Mouse (Mus musculus) heart, postnatal 10 days (tissue): Measurements from ENCODE around the gene Krt10. TPM values are rescaled to one million over a fixed set of nuclear protein-coding genes. Genes with fewer than 3 reads are reported as not detected.

Source experiments
- DNase-seq, 2 experiments: peaks; one replicate each; pipeline ENCODE4 v3.0.0; 2021
- intact Hi-C: fragments of 180-260 bp; cut with DNase I; formaldehyde crosslinking; loops from one replicate; pipeline ENCODE4 v1.15.1; 2025
- total RNA-seq, 2 experiments: library from RNA; stranded (reverse); gene quantifications; 2 replicates each; pipeline ENCODE4 v1.2.3; 2021

The Krt10 gene
- total RNA-seq, 2 experiments from 2014 or later: 6.8 to 9.7 TPM

DNA sequence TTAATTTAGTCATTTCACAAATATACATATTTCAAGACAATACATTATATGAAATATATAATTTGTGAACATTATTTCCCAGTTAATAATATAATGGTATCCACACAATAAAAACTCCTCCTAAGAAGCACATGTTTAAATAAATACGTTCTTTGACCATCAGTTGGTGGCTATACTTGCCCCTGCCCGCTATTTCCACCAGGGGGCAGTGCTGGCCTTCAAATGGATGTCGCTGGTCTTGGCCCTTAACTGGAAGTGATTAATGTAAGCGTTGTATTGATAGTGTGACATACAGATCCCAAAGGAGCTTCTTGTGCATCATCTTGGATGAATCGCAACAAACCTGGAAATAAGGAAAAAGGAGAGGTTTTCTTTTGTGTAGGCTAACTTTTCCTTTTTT is 9.6 kb downstream of the Krt10 start:
- intact Hi-C loops: loop anchor here (1.0 to 5.0 kb wide), 3 partner anchors 84 to 903 kb away; no protein-coding TSS in a partner anchor
- peak; percentile 71 to 84 for DNase-seq

DNA sequence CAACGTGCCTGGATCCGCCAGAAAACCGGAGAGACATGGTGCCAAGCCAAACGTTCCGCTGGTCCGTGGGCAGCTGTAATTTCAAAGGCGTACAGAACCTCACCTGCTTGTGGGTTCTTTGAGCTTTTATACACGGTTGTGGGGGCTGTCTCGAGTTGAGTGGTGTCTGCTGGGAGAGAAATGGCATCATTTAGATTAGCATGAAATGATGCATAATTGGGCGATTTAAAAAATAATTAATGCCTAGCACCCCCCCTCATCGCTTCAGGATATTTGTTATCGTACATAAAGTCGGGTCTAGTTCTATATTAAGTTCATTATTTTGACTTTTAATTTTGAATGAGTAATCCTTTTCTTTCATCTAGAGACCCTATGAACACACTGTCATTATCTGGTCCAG is 14.4 kb downstream of the Krt10 start, which contains the start of gene Krt28:
Krt28 (minus strand) TSS at position 101 of the 400 bp plus-strand sequence.
- intact Hi-C loops: loop anchor here (5.0 kb wide), 2 partner anchors 202 to 907 kb away; no protein-coding TSS in a partner anchor
- DNase-seq: no peak

DNA sequence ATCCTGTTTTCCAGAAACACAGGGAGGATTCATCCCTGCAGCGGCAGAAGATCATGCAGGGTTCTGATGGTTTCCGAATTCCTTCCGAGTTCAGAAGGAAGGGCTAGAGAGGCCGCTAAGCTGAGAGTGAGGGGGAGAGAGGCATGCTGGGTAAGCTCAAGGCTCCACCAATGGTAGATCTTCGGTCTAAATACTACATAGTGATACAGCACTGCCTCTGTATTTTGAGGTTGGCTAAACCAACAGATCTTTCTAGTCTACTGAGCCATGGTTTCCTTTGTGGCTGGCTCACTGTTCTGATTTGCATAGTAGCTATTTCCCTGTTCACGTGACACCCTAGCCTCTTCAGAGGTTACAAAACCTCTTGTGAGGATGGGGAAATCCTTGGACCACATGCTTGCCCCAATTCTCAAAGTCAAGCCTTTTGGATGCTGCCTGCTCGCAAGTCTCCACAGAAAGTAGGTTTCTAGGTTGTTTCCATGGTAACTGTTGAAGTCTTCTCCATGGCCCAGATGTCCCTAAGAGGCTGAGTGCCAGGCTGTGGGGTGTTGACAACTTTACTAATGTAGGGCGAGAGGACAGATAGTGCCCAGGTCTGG is 19.2 kb downstream of the Krt10 start:
- intact Hi-C loops: no loop called here
- DNase-seq: no peak

DNA sequence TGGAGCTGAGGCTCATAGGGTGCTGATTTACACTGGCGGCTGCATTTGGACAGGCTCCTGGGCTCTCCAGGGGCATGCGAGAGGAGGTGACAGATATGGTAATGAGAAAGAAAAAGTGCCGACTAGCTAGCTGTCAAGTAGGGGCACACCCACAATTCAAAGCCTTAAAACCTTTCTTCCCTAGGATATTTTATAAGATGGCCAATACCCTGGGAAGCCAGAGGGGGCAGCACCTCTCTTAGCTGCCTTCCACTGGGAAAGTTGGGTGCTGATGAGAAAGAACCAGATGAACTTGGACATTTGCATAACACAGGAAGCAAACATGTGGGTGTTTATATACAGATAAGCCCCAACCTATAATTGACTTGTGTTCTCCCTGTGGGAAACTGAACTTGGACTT is 19.9 kb downstream of the Krt10 start:
- peak in 1 of 2 experiments; percentile 16 for DNase-seq
- intact Hi-C loops: no loop called here

DNA sequence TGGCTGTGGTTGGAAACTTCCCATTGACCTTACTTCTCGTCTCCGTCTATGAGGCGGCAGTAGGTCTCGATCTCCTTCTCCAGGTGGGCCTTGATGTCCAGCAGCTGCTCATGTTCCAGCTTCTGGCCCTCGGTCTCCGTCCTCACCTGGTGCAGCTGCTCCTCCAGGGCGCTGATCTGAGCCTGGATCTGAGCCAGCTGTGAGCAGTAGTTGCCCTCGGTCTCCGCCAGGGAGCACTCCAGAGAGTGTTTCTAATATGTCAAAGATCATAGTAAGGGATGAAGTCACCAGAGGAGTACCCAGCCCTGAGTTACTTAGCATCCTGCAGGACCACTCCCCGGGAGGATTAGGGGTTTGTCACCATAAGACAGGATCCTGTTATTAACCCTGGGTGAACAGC is 22.4 kb downstream of the Krt10 start:
- peak; percentile 8 to 33 for DNase-seq
- intact Hi-C loops: no loop called here

DNA sequence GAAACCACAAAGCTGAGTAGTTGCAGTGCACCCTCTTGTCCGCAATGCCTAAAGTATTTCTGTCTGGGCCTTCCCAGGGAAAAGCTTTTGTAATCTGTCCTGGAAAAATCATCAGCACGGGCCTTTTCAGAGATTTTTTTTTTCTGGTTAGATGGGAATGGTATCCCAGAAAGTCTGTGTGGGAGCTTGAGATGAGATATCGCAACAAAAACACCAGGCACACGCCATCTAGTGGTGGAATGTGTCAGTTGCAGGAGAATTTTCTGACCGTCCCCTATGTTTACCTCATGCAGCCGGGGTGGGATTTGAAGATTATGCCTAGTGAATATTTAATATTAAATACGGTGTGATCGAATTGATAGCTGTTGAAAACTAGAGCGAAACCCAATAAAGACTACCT is 24.8 kb downstream of the Krt10 start:
- intact Hi-C loops: loop anchor here (1.0 kb wide), 1 partner anchor 53 kb away; no protein-coding TSS in a partner anchor

DNA sequence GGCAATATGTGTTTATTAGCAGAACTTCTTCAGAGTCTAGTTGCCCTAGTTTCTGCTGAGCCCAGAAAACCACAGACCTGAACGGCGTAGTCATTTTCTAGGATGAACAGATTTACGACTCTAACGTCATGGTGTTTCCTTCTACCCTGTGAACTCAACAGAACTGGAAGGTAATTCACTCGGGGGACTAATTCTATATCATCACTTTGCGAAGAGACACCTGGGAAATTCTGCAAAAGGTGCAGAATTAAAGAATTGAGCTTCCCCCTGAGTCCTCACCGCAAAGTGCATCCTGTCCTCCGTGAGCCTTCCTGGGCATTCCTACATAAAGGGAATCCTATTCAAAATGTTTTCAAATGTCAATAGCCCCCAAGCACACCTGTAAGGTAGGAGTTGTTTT is 27.7 kb downstream of the Krt10 start:
- intact Hi-C loops: no loop called here
- no peak for DNase-seq

More for the DNA sequence above, 24.8 kb downstream of the Krt10 start:
- peak; percentile 21 to 54 for DNase-seq

DNA sequence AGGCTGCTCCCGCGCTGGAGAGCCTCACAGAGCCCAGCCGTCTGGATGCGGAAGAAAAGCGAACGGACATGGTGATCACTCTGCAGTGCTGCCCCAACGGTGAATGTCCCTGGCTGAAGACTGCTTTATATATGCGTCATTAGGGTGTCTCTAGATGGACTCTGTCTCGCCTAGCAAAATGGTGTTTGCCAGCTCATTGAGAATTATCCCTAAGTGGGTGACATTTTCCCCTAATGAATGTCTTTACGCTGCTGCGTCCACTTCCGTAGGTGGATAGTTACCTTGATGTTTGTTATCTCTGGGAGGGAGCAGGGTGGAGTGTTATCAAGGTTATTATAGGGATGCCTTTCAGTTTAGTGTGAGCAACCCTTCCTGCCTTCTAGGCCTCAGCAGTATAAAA is 38.2 kb downstream of the Krt10 start, which contains the start of gene Krt27:
Krt27 (minus strand) TSS at position 101 of the 400 bp plus-strand sequence.
- intact Hi-C loops: no loop called here
- no peak for DNase-seq

DNA sequence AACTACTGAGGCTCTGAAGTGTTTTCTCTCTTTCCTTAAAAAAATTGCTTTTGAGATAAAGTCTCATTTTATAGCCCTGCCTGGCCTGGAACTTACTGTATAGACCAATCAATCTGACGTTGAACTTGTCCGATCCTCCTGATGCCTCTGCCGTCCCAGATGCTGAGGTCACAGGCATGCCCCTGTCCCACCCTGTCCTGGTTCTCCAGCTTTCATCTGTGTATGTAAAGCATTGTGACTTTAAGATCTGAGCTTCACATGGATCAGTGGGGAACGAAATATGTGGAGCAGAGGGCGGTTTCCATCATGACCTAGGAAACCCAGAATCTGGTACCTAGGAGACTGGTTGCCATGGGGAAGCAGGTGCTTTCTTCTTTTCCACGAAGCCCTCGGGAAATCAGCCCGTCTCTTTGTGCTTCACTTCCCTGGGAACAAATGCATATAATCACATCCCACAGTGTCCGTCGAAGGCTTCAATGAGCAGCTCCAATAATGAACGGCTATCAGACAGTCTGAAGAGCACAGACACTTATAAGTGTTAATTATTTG is 49.8 kb downstream of the Krt10 start:
- no peak for DNase-seq
- intact Hi-C loops: no loop called here

DNA sequence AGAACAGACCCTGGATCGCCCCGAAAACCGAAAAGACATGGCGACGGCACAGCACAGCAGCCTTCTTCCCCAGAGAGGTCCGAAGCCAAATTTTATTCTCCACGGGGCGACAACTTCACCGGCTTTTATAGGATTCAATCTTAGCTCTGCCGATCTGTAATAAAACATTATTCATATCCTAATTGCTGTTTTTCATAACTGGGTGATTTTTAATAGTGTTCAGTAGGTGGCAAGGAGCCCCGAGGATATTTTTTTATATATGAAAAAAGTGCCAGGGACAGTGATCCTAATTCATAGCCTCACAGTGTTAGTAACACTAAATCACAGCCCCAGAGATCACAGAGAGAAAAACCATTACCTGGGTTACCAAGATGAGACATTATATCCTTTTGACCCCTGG is 51.3 kb downstream of the Krt10 start, which contains the start of gene Krt26:
Krt26 (minus strand) TSS at position 101 of the 400 bp plus-strand sequence.
- DNase-seq: no peak
- intact Hi-C loops: no loop called here

Other genes starting within 250 kb of the Krt10 start
- under 1 TPM; 0.42 to 0.62 TPM for gene Ccr7, start 234.3 kb downstream of the Krt10 start, total RNA-seq
- 10 to 100 TPM; 68.3 to 76.9 TPM for gene Smarce1, start 158.3 kb downstream of the Krt10 start, total RNA-seq
- gene Krt222, start 145.3 kb downstream of the Krt10 start, total RNA-seq: 10 to 100 TPM; 12.6 to 18.9 TPM
- not detected for gene Krt24, start 104.1 kb downstream of the Krt10 start, total RNA-seq
- not detected for gene Krt25, start 66.4 kb downstream of the Krt10 start, total RNA-seq
- not detected for gene Krt26, start 51.4 kb downstream of the Krt10 start, total RNA-seq
- not detected for gene Krt27, start 38.3 kb downstream of the Krt10 start, total RNA-seq
- gene Krt28, start 14.5 kb downstream of the Krt10 start, total RNA-seq: not detected
- not detected for gene Krt12, start 32.9 kb upstream of the Krt10 start, total RNA-seq
- under 1 TPM; 0.26 to 0.30 TPM for gene Krt20, start 48.8 kb upstream of the Krt10 start, total RNA-seq
- gene Krt23, start 103.8 kb upstream of the Krt10 start, total RNA-seq: under 1 TPM in 1 of 2 experiments, not detected in 1; 0.17 TPM
- gene Krt39, start 132.0 kb upstream of the Krt10 start, total RNA-seq: not detected
- gene Krt40, start 153.8 kb upstream of the Krt10 start, total RNA-seq: not detected
- gene Krtap3-3, start 161.5 kb upstream of the Krt10 start, total RNA-seq: not detected
- not detected for gene Krtap3-2, start 167.5 kb upstream of the Krt10 start, total RNA-seq
- not detected for gene Gm11939, start 170.1 kb upstream of the Krt10 start, total RNA-seq
- not detected for gene Krtap3-1, start 177.3 kb upstream of the Krt10 start, total RNA-seq
- gene Krtap1-5, start 191.7 kb upstream of the Krt10 start, total RNA-seq: not detected
- not detected for gene Krtap1-4, start 194.3 kb upstream of the Krt10 start, total RNA-seq
- not detected for gene Krtap1-3, start 202.0 kb upstream of the Krt10 start, total RNA-seq
- gene Krtap9-3, start 208.7 kb upstream of the Krt10 start, total RNA-seq: not detected
- not detected for gene Gm11938, start 213.9 kb upstream of the Krt10 start, total RNA-seq
- gene Gm11937, start 220.8 kb upstream of the Krt10 start, total RNA-seq: not detected
- not detected for gene Krtap2-4, start 225.5 kb upstream of the Krt10 start, total RNA-seq
- not detected for gene Gm11562, start 231.1 kb upstream of the Krt10 start, total RNA-seq
- not detected for gene Krtap4-1, start 238.9 kb upstream of the Krt10 start, total RNA-seq
- gene Krtap4-2, start 245.7 kb upstream of the Krt10 start, total RNA-seq: not detected